Mouse (Mus musculus): ENCODE measurements around the gene Syce2.
"Not testable (repeated sequence)": the region's sequence is repeated elsewhere in the genome, so short reads cannot be mapped to it uniquely, and the experiment has no call there.

Syce2 gene

GRCm38 (mm10) chr8:84871376-84872308, at the start of gene Syce2:
TSS of gene Syce2 (plus strand) at chr8:84872111.
- no peak for DNase-seq (ENCODE audit: extremely low spot score, low read depth, low spot score)

- no peak for DNase-seq (ENCODE audit: extremely low spot score, low read depth, low spot score)
These were observed 49.2 kb upstream of the Syce2 start, which contains the start of gene Dand5 for GRCm38 (mm10) chr8:84822723-84823122. TSS of gene Dand5 (minus strand) at chr8:84822823.

- no peak for DNase-seq (ENCODE audit: extremely low spot score, low read depth, low spot score)
These were observed 48.3 kb upstream of the Syce2 start for GRCm38 (mm10) chr8:84823653-84824052.

GRCm38 (mm10) chr8:84825636-84826035, 46.3 kb upstream of the Syce2 start:
- DNase-seq (ENCODE audit: extremely low spot score, low read depth, low spot score): no peak

- not testable (repeated sequence) for DNase-seq (ENCODE audit: extremely low spot score, low read depth, low spot score)
These were observed 45.4 kb upstream of the Syce2 start for GRCm38 (mm10) chr8:84826518-84826917.

GRCm38 (mm10) chr8:84831490-84831889, 40.4 kb upstream of the Syce2 start, which contains the start of gene Gadd45gip1:
TSS of gene Gadd45gip1 (plus strand) at chr8:84831522.
- DNase-seq (ENCODE audit: extremely low spot score, low read depth, low spot score): no peak

- no peak for DNase-seq (ENCODE audit: extremely low spot score, low read depth, low spot score)
These were observed 39.7 kb upstream of the Syce2 start for GRCm38 (mm10) chr8:84832034-84832717.

GRCm38 (mm10) chr8:84832759-84833742, 38.9 kb upstream of the Syce2 start:
- no peak for DNase-seq (ENCODE audit: extremely low spot score, low read depth, low spot score)

GRCm38 (mm10) chr8:84834002-84834865, 37.7 kb upstream of the Syce2 start:
- DNase-seq (ENCODE audit: extremely low spot score, low read depth, low spot score): no peak

- no peak for DNase-seq (ENCODE audit: extremely low spot score, low read depth, low spot score)
These were observed 36.8 kb upstream of the Syce2 start for GRCm38 (mm10) chr8:84834866-84835855.

- no peak for DNase-seq (ENCODE audit: extremely low spot score, low read depth, low spot score)
These were observed 34.6 kb upstream of the Syce2 start for GRCm38 (mm10) chr8:84837149-84837911.

GRCm38 (mm10) chr8:84837912-84838470, 33.9 kb upstream of the Syce2 start:
- DNase-seq (ENCODE audit: extremely low spot score, low read depth, low spot score): no peak

- DNase-seq (ENCODE audit: extremely low spot score, low read depth, low spot score): no peak
These were observed 33.4 kb upstream of the Syce2 start for GRCm38 (mm10) chr8:84838513-84838912.

GRCm38 (mm10) chr8:84839411-84839810, 32.5 kb upstream of the Syce2 start:
- no peak for DNase-seq (ENCODE audit: extremely low spot score, low read depth, low spot score)

GRCm38 (mm10) chr8:84839875-84840247, 32.0 kb upstream of the Syce2 start:
- no peak for DNase-seq (ENCODE audit: extremely low spot score, low read depth, low spot score)

- DNase-seq (ENCODE audit: extremely low spot score, low read depth, low spot score): peak; percentile 92
These were observed 31.5 kb upstream of the Syce2 start, which contains the start of gene Rad23a for GRCm38 (mm10) chr8:84840248-84840999. TSS of gene Rad23a (minus strand) at chr8:84840665.

- no peak for DNase-seq (ENCODE audit: extremely low spot score, low read depth, low spot score)
These were observed 30.4 kb upstream of the Syce2 start for GRCm38 (mm10) chr8:84841514-84841913.
